Mouse (Mus musculus): Measurements from ENCODE around the gene Arhgap30. TPM values are rescaled to one million over a fixed set of nuclear protein-coding genes. Genes with fewer than 3 reads are reported as not detected.

Arhgap30 gene
- polyA plus RNA-seq, 1 experiment, result 141 TPM

- no peak for DNase-seq
- TF ChIP-seq POLR2A (IDR thresholded peaks at IDR 0.05; ENCODE audit: control insufficient read depth, extremely low read depth, insufficient read depth, low read length, poor library complexity), result no peak
- no peak for TF ChIP-seq CTCF (IDR thresholded peaks at IDR 0.05; ENCODE audit: borderline replicate concordance, control insufficient read depth, extremely low read depth, insufficient read depth, low read length, poor library complexity)
- Histone ChIP-seq H3K4me1 (replicated peaks; ENCODE audit: control insufficient read depth, insufficient read depth, low read length) (no peaks in the 10 kb centered on the region), H3K36me3 (ENCODE audit: control insufficient read depth, insufficient read depth, low read length) (no peaks in the 10 kb centered on the region), H3K27me3 (ENCODE audit: control insufficient read depth, insufficient read depth, low read length) (no peaks in the 10 kb centered on the region), H3K27ac (ENCODE audit: control insufficient read depth, insufficient read depth, low read length) (no peak overlapping the region), H3K4me3 (ENCODE audit: control insufficient read depth, insufficient read depth, low read length) (no peak overlapping the region)
- WGBS, result 83% methylated on average over 10 of the region's 10 CpGs
Observed at GRCm38 (mm10) chr1:171451001-171451400, 62.2 kb downstream of the Arhgap30 start.

GRCm38 (mm10) chr1:171452522-171452921, 63.8 kb downstream of the Arhgap30 start:
- H3K27ac ChIP-seq (ENCODE audit: control insufficient read depth, insufficient read depth, low read length), result no peak overlapping the region
- TF ChIP-seq CTCF (IDR thresholded peaks at IDR 0.05; ENCODE audit: borderline replicate concordance, control insufficient read depth, extremely low read depth, insufficient read depth, low read length, poor library complexity) (no peak), POLR2A (IDR thresholded peaks at IDR 0.05; ENCODE audit: control insufficient read depth, extremely low read depth, insufficient read depth, low read length, poor library complexity) (no peak)
- H3K36me3 ChIP-seq (ENCODE audit: control insufficient read depth, insufficient read depth, low read length), result no peaks in the 10 kb centered on the region
- no peaks in the 10 kb centered on the region for H3K27me3 ChIP-seq (ENCODE audit: control insufficient read depth, insufficient read depth, low read length)
- no peaks in the 10 kb centered on the region for H3K4me1 ChIP-seq (replicated peaks; ENCODE audit: control insufficient read depth, insufficient read depth, low read length)
- no peak for DNase-seq
- H3K4me3 ChIP-seq (ENCODE audit: control insufficient read depth, insufficient read depth, low read length), result no peak overlapping the region
- 79% methylated on average over 5 of the region's 5 CpGs for WGBS

- TF ChIP-seq POLR2A (IDR thresholded peaks at IDR 0.05; ENCODE audit: control insufficient read depth, extremely low read depth, insufficient read depth, low read length, poor library complexity), result no peak
- TF ChIP-seq CTCF (IDR thresholded peaks at IDR 0.05; ENCODE audit: borderline replicate concordance, control insufficient read depth, extremely low read depth, insufficient read depth, low read length, poor library complexity), result no peak
- Histone ChIP-seq H3K27ac (ENCODE audit: control insufficient read depth, insufficient read depth, low read length) (no peak overlapping the region), H3K4me3 (ENCODE audit: control insufficient read depth, insufficient read depth, low read length) (no peak overlapping the region), H3K36me3 (ENCODE audit: control insufficient read depth, insufficient read depth, low read length) (no peaks in the 10 kb centered on the region), H3K4me1 (replicated peaks; ENCODE audit: control insufficient read depth, insufficient read depth, low read length) (no peaks in the 10 kb centered on the region), H3K27me3 (ENCODE audit: control insufficient read depth, insufficient read depth, low read length) (no peaks in the 10 kb centered on the region)
- 94% methylated on average over 5 of the region's 5 CpGs for WGBS
- DNase-seq, result no peak
Observed at GRCm38 (mm10) chr1:171452923-171453322, 64.2 kb downstream of the Arhgap30 start.

- H3K27me3 ChIP-seq (ENCODE audit: control insufficient read depth, insufficient read depth, low read length), result no peaks in the 10 kb centered on the region
- no peaks in the 10 kb centered on the region for H3K4me1 ChIP-seq (replicated peaks; ENCODE audit: control insufficient read depth, insufficient read depth, low read length)
- no peak overlapping the region for H3K4me3 ChIP-seq (ENCODE audit: control insufficient read depth, insufficient read depth, low read length)
- no peaks in the 10 kb centered on the region for H3K36me3 ChIP-seq (ENCODE audit: control insufficient read depth, insufficient read depth, low read length)
- no peak overlapping the region for H3K27ac ChIP-seq (ENCODE audit: control insufficient read depth, insufficient read depth, low read length)
- WGBS, result 86% methylated on average over 6 of the region's 6 CpGs
- DNase-seq, result no peak
- TF ChIP-seq CTCF (IDR thresholded peaks at IDR 0.05; ENCODE audit: borderline replicate concordance, control insufficient read depth, extremely low read depth, insufficient read depth, low read length, poor library complexity) (no peak), POLR2A (IDR thresholded peaks at IDR 0.05; ENCODE audit: control insufficient read depth, extremely low read depth, insufficient read depth, low read length, poor library complexity) (no peak)
Observed at GRCm38 (mm10) chr1:171454926-171455325, 66.2 kb downstream of the Arhgap30 start.

GRCm38 (mm10) chr1:171457568-171457967, 68.8 kb downstream of the Arhgap30 start:
- DNase-seq, result no peak
- Histone ChIP-seq H3K36me3 (ENCODE audit: control insufficient read depth, insufficient read depth, low read length) (no peaks in the 10 kb centered on the region), H3K4me1 (replicated peaks; ENCODE audit: control insufficient read depth, insufficient read depth, low read length) (no peaks in the 10 kb centered on the region), H3K27ac (ENCODE audit: control insufficient read depth, insufficient read depth, low read length) (no peak overlapping the region), H3K27me3 (ENCODE audit: control insufficient read depth, insufficient read depth, low read length) (no peaks in the 10 kb centered on the region), H3K4me3 (ENCODE audit: control insufficient read depth, insufficient read depth, low read length) (no peak overlapping the region)
- no peak for TF ChIP-seq POLR2A (IDR thresholded peaks at IDR 0.05; ENCODE audit: control insufficient read depth, extremely low read depth, insufficient read depth, low read length, poor library complexity)
- TF ChIP-seq CTCF (IDR thresholded peaks at IDR 0.05; ENCODE audit: borderline replicate concordance, control insufficient read depth, extremely low read depth, insufficient read depth, low read length, poor library complexity), result no peak
- WGBS, result 97% methylated on average over 1 of the region's 1 CpGs

GRCm38 (mm10) chr1:171459791-171460190, 71.0 kb downstream of the Arhgap30 start:
- Histone ChIP-seq H3K27ac (ENCODE audit: control insufficient read depth, insufficient read depth, low read length) (no peak overlapping the region), H3K27me3 (ENCODE audit: control insufficient read depth, insufficient read depth, low read length) (no peaks in the 10 kb centered on the region), H3K4me1 (replicated peaks; ENCODE audit: control insufficient read depth, insufficient read depth, low read length) (no peaks in the 10 kb centered on the region), H3K4me3 (ENCODE audit: control insufficient read depth, insufficient read depth, low read length) (no peak overlapping the region), H3K36me3 (ENCODE audit: control insufficient read depth, insufficient read depth, low read length) (no peaks in the 10 kb centered on the region)
- TF ChIP-seq POLR2A (IDR thresholded peaks at IDR 0.05; ENCODE audit: control insufficient read depth, extremely low read depth, insufficient read depth, low read length, poor library complexity), result no peak
- TF ChIP-seq CTCF (IDR thresholded peaks at IDR 0.05; ENCODE audit: borderline replicate concordance, control insufficient read depth, extremely low read depth, insufficient read depth, low read length, poor library complexity), result no peak
- 78% methylated on average over 5 of the region's 5 CpGs for WGBS
- DNase-seq, result no peak

Other genes starting within 250 kb of the Arhgap30 start
- gene Sdhc, start 238.4 kb upstream of the Arhgap30 start, polyA plus RNA-seq (2012; rRNA removed), result 191 and 231 TPM in 2 replicates
- gene Mpz, start 238.2 kb upstream of the Arhgap30 start, polyA plus RNA-seq (2012; rRNA removed), result 1.1 and 7.4 TPM in 2 replicates
- gene Pcp4l1, start 192.7 kb upstream of the Arhgap30 start, polyA plus RNA-seq (2012; rRNA removed), result 4.7 and 7.3 TPM in 2 replicates
- gene Nr1i3, start 175.0 kb upstream of the Arhgap30 start, polyA plus RNA-seq (2012; rRNA removed), result 0.08 and 0.43 TPM in 2 replicates
- 34.7 and 34.9 TPM in 2 replicates for gene Tomm40l, start 166.4 kb upstream of the Arhgap30 start, polyA plus RNA-seq (2012; rRNA removed)
- 1.8 and 49.4 TPM in 2 replicates for gene Apoa2, start 163.9 kb upstream of the Arhgap30 start, polyA plus RNA-seq (2012; rRNA removed)
- gene Fcer1g, start 154.6 kb upstream of the Arhgap30 start, polyA plus RNA-seq (2012; rRNA removed), result 127 and 138 TPM in 2 replicates
- gene Adamts4, start 138.5 kb upstream of the Arhgap30 start, polyA plus RNA-seq (2012; rRNA removed), result 0.73 and 0.90 TPM in 2 replicates
- 131 and 154 TPM in 2 replicates for gene Ndufs2, start 137.6 kb upstream of the Arhgap30 start, polyA plus RNA-seq (2012; rRNA removed)
- 97.0 and 98.9 TPM in 2 replicates for gene B4galt3, start 118.6 kb upstream of the Arhgap30 start, polyA plus RNA-seq (2012; rRNA removed)
- 71.5 and 78.5 TPM in 2 replicates for gene Ppox, start 107.8 kb upstream of the Arhgap30 start, polyA plus RNA-seq (2012; rRNA removed)
- 77.0 and 79.1 TPM in 2 replicates for gene Usp21, start 101.0 kb upstream of the Arhgap30 start, polyA plus RNA-seq (2012; rRNA removed)
- gene Ufc1, start 93.9 kb upstream of the Arhgap30 start, polyA plus RNA-seq (2012; rRNA removed), result 18.5 and 20.2 TPM in 2 replicates
- gene Dedd, start 59.8 kb upstream of the Arhgap30 start, polyA plus RNA-seq (2012; rRNA removed), result 60.8 and 61.5 TPM in 2 replicates
- gene Nit1, start 43.3 kb upstream of the Arhgap30 start, polyA plus RNA-seq (2012; rRNA removed), result 48.8 and 52.2 TPM in 2 replicates
- 15.8 and 16.6 TPM in 2 replicates for gene Pfdn2, start 43.3 kb upstream of the Arhgap30 start, polyA plus RNA-seq (2012; rRNA removed)
- 0.39 and 0.69 TPM in 2 replicates for gene Klhdc9, start 28.2 kb upstream of the Arhgap30 start, polyA plus RNA-seq (2012; rRNA removed)
- 2.7 and 3.5 TPM in 2 replicates for gene Nectin4, start 18.9 kb upstream of the Arhgap30 start, polyA plus RNA-seq (2012; rRNA removed)
- gene Usf1, start 22.4 kb downstream of the Arhgap30 start, polyA plus RNA-seq (2012; rRNA removed), result 177 and 184 TPM in 2 replicates
- 5.3 and 6.1 TPM in 2 replicates for gene Tstd1, start 29.9 kb downstream of the Arhgap30 start, polyA plus RNA-seq (2012; rRNA removed)
- 17.7 and 18.6 TPM in 2 replicates for gene F11r, start 48.6 kb downstream of the Arhgap30 start, polyA plus RNA-seq (2012; rRNA removed)
- 5.8 and 6.6 TPM in 2 replicates for gene Alyref2, start 114.5 kb downstream of the Arhgap30 start, polyA plus RNA-seq (2012; rRNA removed)
- 1.9 and 2.5 TPM in 2 replicates for gene Itln1, start 146.3 kb downstream of the Arhgap30 start, polyA plus RNA-seq (2012; rRNA removed)
- gene Cd244a, start 170.2 kb downstream of the Arhgap30 start, polyA plus RNA-seq (2012; rRNA removed), result 1.8 and 1.9 TPM in 2 replicates
- 30.6 and 32.0 TPM in 2 replicates for gene Ly9, start 218.5 kb downstream of the Arhgap30 start, polyA plus RNA-seq (2012; rRNA removed)